Mouse (Mus musculus) 416B (cell line): ENCODE measurements around the gene Lacc1.
A peak's percentile ranks its signal among the peaks of the same experiment; 100 is the strongest.
"Not testable (repeated sequence)": the region's sequence is repeated elsewhere in the genome, so short reads cannot be mapped to it uniquely, and the experiment has no call there.

Experiments used
- DNase-seq: peaks from one replicate; pipeline ENCODE4 v3.0.0; 2011; ENCODE audit warnings: low read depth

Lacc1 gene

GRCm38 (mm10) chr14:77036226-77037046 is at the start of gene Lacc1, which contains the start of gene Ccdc122:
Lacc1 (minus strand) TSS chr14:77036904.
Ccdc122 (plus strand) TSS chr14:77036772.
- DNase-seq = peak; percentile 78

GRCm38 (mm10) chr14:77081248-77081647 is 44.5 kb upstream of the Lacc1 start:
- no peak for DNase-seq

GRCm38 (mm10) chr14:77069361-77069760 is 32.7 kb upstream of the Lacc1 start:
- DNase-seq = no peak

- no peak for DNase-seq
Observed at GRCm38 (mm10) chr14:77053288-77053687, 16.6 kb upstream of the Lacc1 start.

- peak; percentile 59 for DNase-seq
Observed at GRCm38 (mm10) chr14:77037832-77038425, 1.2 kb upstream of the Lacc1 start.

GRCm38 (mm10) chr14:77037330-77037729 is 626 bp upstream of the Lacc1 start:
- peak; percentile 43 for DNase-seq

- no peak for DNase-seq
Observed at GRCm38 (mm10) chr14:77034970-77035369, 1.7 kb downstream of the Lacc1 start.

GRCm38 (mm10) chr14:77034175-77034915 is 2.4 kb downstream of the Lacc1 start:
- DNase-seq = peak; percentile 75

- no peak for DNase-seq
Observed at GRCm38 (mm10) chr14:77033391-77033790, 3.3 kb downstream of the Lacc1 start.

GRCm38 (mm10) chr14:77032433-77032832 is 4.3 kb downstream of the Lacc1 start:
- DNase-seq = no peak

GRCm38 (mm10) chr14:77030808-77031207 is 5.9 kb downstream of the Lacc1 start:
- no peak for DNase-seq

- no peak for DNase-seq
Observed at GRCm38 (mm10) chr14:77029319-77030054, 7.2 kb downstream of the Lacc1 start.

GRCm38 (mm10) chr14:77024499-77024898 is 12.2 kb downstream of the Lacc1 start:
- no peak for DNase-seq

GRCm38 (mm10) chr14:77017211-77017610 is 19.5 kb downstream of the Lacc1 start:
- peak; percentile 28 for DNase-seq

GRCm38 (mm10) chr14:77016783-77017182 is 19.9 kb downstream of the Lacc1 start:
- not testable (repeated sequence) for DNase-seq

GRCm38 (mm10) chr14:77011804-77012203 is 24.9 kb downstream of the Lacc1 start:
- DNase-seq = peak; percentile 77

- peak; percentile 96 for DNase-seq
Observed at GRCm38 (mm10) chr14:77008238-77008637, 28.5 kb downstream of the Lacc1 start.

- no peak for DNase-seq
Observed at GRCm38 (mm10) chr14:77005566-77005965, 31.1 kb downstream of the Lacc1 start.

GRCm38 (mm10) chr14:77004740-77005139 is 32.0 kb downstream of the Lacc1 start:
- DNase-seq = no peak

GRCm38 (mm10) chr14:76990351-76990750 is 46.4 kb downstream of the Lacc1 start:
- DNase-seq = not testable (repeated sequence)

- no peak for DNase-seq
Observed at GRCm38 (mm10) chr14:76981781-76982180, 54.9 kb downstream of the Lacc1 start.

- no peak for DNase-seq
Observed at GRCm38 (mm10) chr14:76981176-76981575, 55.5 kb downstream of the Lacc1 start.
